Mouse (Mus musculus) neural tube, embryonic 15.5 days (tissue): Measurements from ENCODE around the gene Tgif1. TPM values are rescaled to one million over a fixed set of nuclear protein-coding genes. Genes with fewer than 3 reads are reported as not detected.

Experiments
- ATAC-seq: fragments of 200-750 bp; cut with Nextera tagmentation; 2 replicates; pipeline ENCODE4 v1.8.0; 2017; ENCODE audit warnings: mild to moderate bottlenecking, moderate TSS enrichment, moderate library complexity; ENCODE audit not compliant: low FRiP score
- H3K27ac ChIP-seq: fragments of 300-500 bp; sonication (generic); replicated peaks from 2 replicates; pipeline ENCODE4 v1.5.1; 2015; ENCODE audit warnings: mild to moderate bottlenecking, inconsistent platforms
- H3K27me3 ChIP-seq: fragments of 300-500 bp; sonication (generic); replicated peaks from 2 replicates; pipeline ENCODE4 v1.6.1; 2015; ENCODE audit warnings: inconsistent platforms
- H3K36me3 ChIP-seq: fragments of 300-500 bp; sonication (generic); 2 replicates; pipeline ENCODE4 v1.6.1; 2015; ENCODE audit warnings: inconsistent platforms
- H3K4me1 ChIP-seq: fragments of 300-500 bp; sonication (generic); 2 replicates; pipeline ENCODE4 v1.6.1; 2015; ENCODE audit warnings: inconsistent platforms
- H3K4me2 ChIP-seq: fragments of 300-500 bp; sonication (generic); 2 replicates; pipeline ENCODE4 v1.6.1; 2015; ENCODE audit warnings: inconsistent platforms, mild to moderate bottlenecking, moderate library complexity
- H3K4me3 ChIP-seq: fragments of 300-500 bp; sonication (generic); replicated peaks from 2 replicates; pipeline ENCODE4 v1.5.1; 2015; ENCODE audit warnings: mild to moderate bottlenecking, inconsistent platforms
- H3K9ac ChIP-seq: fragments of 300-500 bp; sonication (generic); replicated peaks from 2 replicates; pipeline ENCODE4 v1.6.1; 2015; ENCODE audit warnings: mild to moderate bottlenecking, inconsistent platforms
- H3K9me3 ChIP-seq: fragments of 300-500 bp; sonication (generic); replicated peaks from 2 replicates; pipeline ENCODE4 v1.6.1; 2016; ENCODE audit warnings: inconsistent platforms
- WGBS: fragments of 180-500 bp; shearing (Covaris S2); methylation state at CpG from one replicate; pipeline ENCODE4 v1.1.7; 2015; ENCODE audit warnings: mixed read lengths; 5-methylcytosine and 5-hydroxymethylcytosine counted together
- polyA plus RNA-seq: library from polyadenylated mRNA; unstranded; fragments of >200 nt; fragmentation: Nextera tagmentation; extraction: Ambion mirVana; gene quantifications from 2 replicates; pipeline ENCODE4 v1.2.1, GENCODE M21; 2015

Gene Tgif1
- polyA plus RNA-seq, 1 experiment from 2014 or later, result 11.3 TPM

GRCm38 (mm10) chr17:70881194-70881593 is 27.8 kb upstream of the Tgif1 start:
- no peak for ATAC-seq
- WGBS, result 35% methylated on average over 7 of the region's 7 CpGs

GRCm38 (mm10) chr17:70878237-70878636 is 24.9 kb upstream of the Tgif1 start:
- no peak overlapping the region for H3K4me2 ChIP-seq
- no peaks in the 10 kb centered on the region for H3K9me3 ChIP-seq
- H3K4me1 ChIP-seq, result peaks cover 4% of the 10 kb centered on the region; the same call in 1 of the 2 replicates
- no peak overlapping the region for H3K9ac ChIP-seq
- no peak overlapping the region for H3K27ac ChIP-seq
- ATAC-seq, result no peak
- H3K27me3 ChIP-seq, result no peaks in the 10 kb centered on the region
- no peak overlapping the region for H3K4me3 ChIP-seq
- H3K36me3 ChIP-seq, result no peaks in the 10 kb centered on the region

More at GRCm38 (mm10) chr17:70881194-70881593, 27.8 kb upstream of the Tgif1 start:
- no peak overlapping the region for H3K4me3 ChIP-seq
- no peak overlapping the region for H3K4me2 ChIP-seq
- H3K4me1 ChIP-seq, result no peaks in the 10 kb centered on the region
- no peak overlapping the region for H3K9ac ChIP-seq
- H3K36me3 ChIP-seq, result no peaks in the 10 kb centered on the region
- H3K27ac ChIP-seq, result no peak overlapping the region
- H3K9me3 ChIP-seq, result no peaks in the 10 kb centered on the region
- no peaks in the 10 kb centered on the region for H3K27me3 ChIP-seq

GRCm38 (mm10) chr17:70873778-70874124 is 20.4 kb upstream of the Tgif1 start:
- H3K36me3 ChIP-seq, result no peaks in the 10 kb centered on the region
- no peak for ATAC-seq
- no peak overlapping the region for H3K9ac ChIP-seq
- no peak overlapping the region for H3K27ac ChIP-seq
- peak overlapping the region; percentile 29 for H3K4me3 ChIP-seq
- H3K4me1 ChIP-seq, result peaks cover 18% of the 10 kb centered on the region
- peak overlapping the region; percentile 54 for H3K4me2 ChIP-seq
- no peaks in the 10 kb centered on the region for H3K9me3 ChIP-seq
- 58% methylated on average over 7 of the region's 7 CpGs for WGBS
- 0 out of 2 replicates have a peak, but pooled peaks cover 3% of the 10 kb centered on the region for H3K27me3 ChIP-seq

GRCm38 (mm10) chr17:70872936-70873777 is 19.8 kb upstream of the Tgif1 start:
- H3K27ac ChIP-seq, result 0 out of 2 replicates have a peak overlapping the region, but pooled peaks have one; percentile 49
- peak; percentile 61 for ATAC-seq
- H3K4me2 ChIP-seq, result peak overlapping the region; percentile 54
- H3K27me3 ChIP-seq, result 0 out of 2 replicates have a peak, but pooled peaks cover 3% of the 10 kb centered on the region
- peaks cover 18% of the 10 kb centered on the region for H3K4me1 ChIP-seq
- 24% methylated on average over 21 of the region's 21 CpGs for WGBS
- H3K9ac ChIP-seq, result no peak overlapping the region; the same call in 1 of the 2 replicates
- H3K36me3 ChIP-seq, result no peaks in the 10 kb centered on the region
- peak overlapping the region; percentile 29 for H3K4me3 ChIP-seq
- no peaks in the 10 kb centered on the region for H3K9me3 ChIP-seq

- Histone ChIP-seq H3K4me3 (peak overlapping the region; percentile 29; the same call in 1 of the 2 replicates), H3K4me2 (peak overlapping the region; percentile 54), H3K4me1 (peaks cover 18% of the 10 kb centered on the region), H3K9ac (no peak overlapping the region), H3K9me3 (no peaks in the 10 kb centered on the region), H3K27me3 (0 out of 2 replicates have a peak, but pooled peaks cover 3% of the 10 kb centered on the region), H3K36me3 (no peaks in the 10 kb centered on the region), H3K27ac (0 out of 2 replicates have a peak overlapping the region, but pooled peaks have one; percentile 49)
- ATAC-seq, result peak; percentile 75
- WGBS, result 8% methylated on average over 14 of the region's 14 CpGs
These were observed 19.0 kb upstream of the Tgif1 start for GRCm38 (mm10) chr17:70872094-70872929.

GRCm38 (mm10) chr17:70871676-70872075 is 18.3 kb upstream of the Tgif1 start:
- no peaks in the 10 kb centered on the region for H3K9me3 ChIP-seq
- ATAC-seq, result no peak
- peaks cover 18% of the 10 kb centered on the region for H3K4me1 ChIP-seq
- no peak overlapping the region for H3K4me2 ChIP-seq
- H3K4me3 ChIP-seq, result no peak overlapping the region
- H3K27ac ChIP-seq, result no peak overlapping the region
- no peaks in the 10 kb centered on the region for H3K36me3 ChIP-seq
- 0 out of 2 replicates have a peak, but pooled peaks cover 3% of the 10 kb centered on the region for H3K27me3 ChIP-seq
- 61% methylated on average over 5 of the region's 5 CpGs for WGBS
- no peak overlapping the region for H3K9ac ChIP-seq

- no peak overlapping the region for H3K4me2 ChIP-seq
- H3K4me3 ChIP-seq, result no peak overlapping the region
- H3K36me3 ChIP-seq, result no peaks in the 10 kb centered on the region
- no peak overlapping the region for H3K9ac ChIP-seq
- no peak for ATAC-seq
- 96% methylated on average over 4 of the region's 4 CpGs for WGBS
- no peak overlapping the region for H3K27ac ChIP-seq
- 0 out of 2 replicates have a peak, but pooled peaks cover 3% of the 10 kb centered on the region for H3K27me3 ChIP-seq
- H3K4me1 ChIP-seq, result peaks cover 18% of the 10 kb centered on the region
- H3K9me3 ChIP-seq, result no peaks in the 10 kb centered on the region
These were observed 17.2 kb upstream of the Tgif1 start for GRCm38 (mm10) chr17:70870581-70870980.

GRCm38 (mm10) chr17:70868577-70869229 is 15.4 kb upstream of the Tgif1 start:
- 69% methylated on average over 5 of the region's 5 CpGs for WGBS
- no peak overlapping the region for H3K4me2 ChIP-seq
- H3K4me1 ChIP-seq, result peaks cover 17% of the 10 kb centered on the region
- no peak overlapping the region for H3K9ac ChIP-seq
- H3K4me3 ChIP-seq, result no peak overlapping the region
- H3K27me3 ChIP-seq, result 0 out of 2 replicates have a peak, but pooled peaks cover 3% of the 10 kb centered on the region
- H3K36me3 ChIP-seq, result no peaks in the 10 kb centered on the region
- H3K27ac ChIP-seq, result no peak overlapping the region
- no peak for ATAC-seq
- no peaks in the 10 kb centered on the region for H3K9me3 ChIP-seq

- H3K4me3 ChIP-seq, result no peak overlapping the region
- H3K9me3 ChIP-seq, result no peaks in the 10 kb centered on the region
- ATAC-seq, result no peak
- no peak overlapping the region for H3K9ac ChIP-seq
- no peaks in the 10 kb centered on the region for H3K27me3 ChIP-seq
- no peaks in the 10 kb centered on the region for H3K36me3 ChIP-seq
- H3K4me1 ChIP-seq, result no peaks in the 10 kb centered on the region
- no peak overlapping the region for H3K27ac ChIP-seq
- H3K4me2 ChIP-seq, result no peak overlapping the region
- 92% methylated on average over 6 of the region's 6 CpGs for WGBS
These were observed 13.3 kb upstream of the Tgif1 start for GRCm38 (mm10) chr17:70866538-70867114.

GRCm38 (mm10) chr17:70866029-70866428 is 12.7 kb upstream of the Tgif1 start:
- H3K9me3 ChIP-seq, result no peaks in the 10 kb centered on the region
- no peak overlapping the region for H3K4me3 ChIP-seq
- no peak for ATAC-seq
- 90% methylated on average over 5 of the region's 5 CpGs for WGBS
- H3K4me2 ChIP-seq, result no peak overlapping the region
- no peaks in the 10 kb centered on the region for H3K4me1 ChIP-seq
- H3K27me3 ChIP-seq, result no peaks in the 10 kb centered on the region
- no peaks in the 10 kb centered on the region for H3K36me3 ChIP-seq
- H3K9ac ChIP-seq, result no peak overlapping the region
- H3K27ac ChIP-seq, result no peak overlapping the region

GRCm38 (mm10) chr17:70865060-70865604 is 11.8 kb upstream of the Tgif1 start:
- Histone ChIP-seq H3K36me3 (no peaks in the 10 kb centered on the region), H3K27me3 (no peaks in the 10 kb centered on the region), H3K4me3 (no peak overlapping the region), H3K27ac (no peak overlapping the region), H3K4me1 (no peaks in the 10 kb centered on the region), H3K9me3 (no peaks in the 10 kb centered on the region), H3K9ac (no peak overlapping the region), H3K4me2 (no peak overlapping the region)
- ATAC-seq, result no peak
- 85% methylated on average over 10 of the region's 10 CpGs for WGBS
